Mouse (Mus musculus): ENCODE measurements around the gene Serpinb7.

Serpinb7 gene

GRCm38 (mm10) chr1:107399355-107399754 lies at the start of gene Serpinb7:
Serpinb7 (plus strand) TSS chr1:107399655.
- no peak for DNase-seq (ENCODE audit: low spot score)

- no peak for DNase-seq (ENCODE audit: low spot score)
Measured at GRCm38 (mm10) chr1:107350392-107350791, 49.1 kb upstream of the Serpinb7 start.

- DNase-seq (ENCODE audit: low spot score) = no peak
Measured at GRCm38 (mm10) chr1:107351115-107351514, 48.3 kb upstream of the Serpinb7 start.

- DNase-seq (ENCODE audit: low spot score) = peak; percentile 3
Measured at GRCm38 (mm10) chr1:107353046-107353445, 46.4 kb upstream of the Serpinb7 start.

- DNase-seq (ENCODE audit: low spot score) = no peak
Measured at GRCm38 (mm10) chr1:107360898-107361297, 38.6 kb upstream of the Serpinb7 start, which contains the start of gene Serpinb11. Serpinb11 (plus strand) TSS chr1:107361198.

- DNase-seq (ENCODE audit: low spot score) = no peak
Measured at GRCm38 (mm10) chr1:107365973-107366372, 33.5 kb upstream of the Serpinb7 start.

GRCm38 (mm10) chr1:107368944-107369343 lies 30.5 kb upstream of the Serpinb7 start:
- DNase-seq (ENCODE audit: low spot score) = no peak

- DNase-seq (ENCODE audit: low spot score) = no peak
Measured at GRCm38 (mm10) chr1:107376952-107377351, 22.5 kb upstream of the Serpinb7 start.

- no peak for DNase-seq (ENCODE audit: low spot score)
Measured at GRCm38 (mm10) chr1:107378368-107378767, 21.1 kb upstream of the Serpinb7 start.

- DNase-seq (ENCODE audit: low spot score) = no peak
Measured at GRCm38 (mm10) chr1:107381491-107381890, 18.0 kb upstream of the Serpinb7 start.

- DNase-seq (ENCODE audit: low spot score) = no peak
Measured at GRCm38 (mm10) chr1:107382404-107382803, 17.1 kb upstream of the Serpinb7 start.

- DNase-seq (ENCODE audit: low spot score) = peak; percentile 26
Measured at GRCm38 (mm10) chr1:107384532-107384931, 14.9 kb upstream of the Serpinb7 start.

- no peak for DNase-seq (ENCODE audit: low spot score)
Measured at GRCm38 (mm10) chr1:107389753-107390152, 9.7 kb upstream of the Serpinb7 start.

GRCm38 (mm10) chr1:107397481-107397880 lies 2.0 kb upstream of the Serpinb7 start:
- no peak for DNase-seq (ENCODE audit: low spot score)

GRCm38 (mm10) chr1:107402082-107402481 lies 2.6 kb downstream of the Serpinb7 start:
- DNase-seq (ENCODE audit: low spot score) = no peak

- no peak for DNase-seq (ENCODE audit: low spot score)
Measured at GRCm38 (mm10) chr1:107414650-107415049, 15.2 kb downstream of the Serpinb7 start.

GRCm38 (mm10) chr1:107422487-107422886 lies 23.0 kb downstream of the Serpinb7 start:
- DNase-seq (ENCODE audit: low spot score) = no peak

GRCm38 (mm10) chr1:107431253-107431652 lies 31.8 kb downstream of the Serpinb7 start:
- DNase-seq (ENCODE audit: low spot score) = no peak

- DNase-seq (ENCODE audit: low spot score) = no peak
Measured at GRCm38 (mm10) chr1:107435528-107435927, 36.1 kb downstream of the Serpinb7 start.

- no peak for DNase-seq (ENCODE audit: low spot score)
Measured at GRCm38 (mm10) chr1:107439462-107439861, 40.0 kb downstream of the Serpinb7 start.

GRCm38 (mm10) chr1:107445352-107445751 lies 45.9 kb downstream of the Serpinb7 start:
- no peak for DNase-seq (ENCODE audit: low spot score)

- no peak for DNase-seq (ENCODE audit: low spot score)
Measured at GRCm38 (mm10) chr1:107447228-107447931, 47.9 kb downstream of the Serpinb7 start.

- no peak for DNase-seq (ENCODE audit: low spot score)
Measured at GRCm38 (mm10) chr1:107479909-107480308, 80.5 kb downstream of the Serpinb7 start.

- peak; percentile 53 for DNase-seq (ENCODE audit: low spot score)
Measured at GRCm38 (mm10) chr1:107481452-107481851, 82.0 kb downstream of the Serpinb7 start.

Measured in c-Kit-positive CD71-positive TER-119-positive erythroid progenitor cells, embryonic 14.5 days (primary cell).